Mouse (Mus musculus) bone marrow macrophage, adult 2 months (primary cell): ENCODE measurements around the gene Gpr1.

Experiments used
- CTCF ChIP-seq: IDR thresholded peaks from 2 replicates; pipeline ENCODE4 v1.5.1; 2012; ENCODE audit warnings: low read depth, mild to moderate bottlenecking, low read length, moderate library complexity
- POLR2A ChIP-seq: IDR thresholded peaks from 2 replicates; pipeline ENCODE4 v1.6.1; 2012; ENCODE audit warnings: mild to moderate bottlenecking, low read depth, low read length, borderline replicate concordance

DNA sequence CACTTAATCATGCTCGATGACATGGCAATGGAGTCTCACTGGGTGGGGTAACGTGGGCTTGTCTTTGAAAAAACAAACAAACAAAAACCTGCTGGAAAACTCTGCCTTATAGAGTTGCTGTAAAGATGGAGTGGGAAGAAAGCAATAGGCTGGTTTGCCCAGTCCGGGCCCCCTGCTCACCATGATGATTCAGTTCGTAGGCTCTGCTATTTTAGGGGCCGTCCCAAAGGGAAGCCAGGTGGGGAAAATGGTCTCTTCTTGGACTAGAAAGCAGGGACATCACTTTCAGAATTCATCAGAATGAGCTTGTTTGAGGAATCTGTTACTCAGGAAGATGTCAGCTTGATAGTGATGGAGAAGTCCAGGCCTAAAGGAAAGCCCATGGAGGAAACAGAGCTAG is 12.9 kb upstream of the Gpr1 start:
- TF ChIP-seq CTCF, result no peak
- TF ChIP-seq POLR2A, result no peak
